Mouse (Mus musculus) bone marrow, adult 2 months (tissue): ENCODE measurements around the gene Slc35d3. TPM values are rescaled to one million over a fixed set of nuclear protein-coding genes. Genes with fewer than 3 reads are reported as not detected.

Experiments
- H3K27ac ChIP-seq: fragments of 200-500 bp; 2 replicates; pipeline ENCODE4 v1.5.1; 2012; ENCODE audit warnings: low read depth, mild to moderate bottlenecking, control low read depth, inconsistent platforms, low read length; ENCODE audit not compliant: control insufficient read depth, poor library complexity, insufficient read depth
- H3K4me1 ChIP-seq: fragments of 200-500 bp; 2 replicates; pipeline ENCODE4 v1.6.1; 2011; ENCODE audit warnings: low read length; ENCODE audit not compliant: control insufficient read depth, insufficient read depth
- H3K4me3 ChIP-seq: fragments of 200-500 bp; replicated peaks from 2 replicates; pipeline ENCODE3; 2011; ENCODE audit warnings: mild to moderate bottlenecking, low read depth, low read length, control low read depth; ENCODE audit not compliant: control insufficient read depth
- CTCF ChIP-seq: fragments of 200-500 bp; IDR thresholded peaks from 2 replicates; pipeline ENCODE4 v1.5.1; 2011; ENCODE audit warnings: low read length, control low read depth; ENCODE audit not compliant: control insufficient read depth, insufficient read depth
- POLR2A ChIP-seq: fragments of 200-500 bp; IDR thresholded peaks from 2 replicates; pipeline ENCODE4 v1.6.1; 2011; ENCODE audit warnings: low read depth, mild to moderate bottlenecking, control low read depth, low read length, borderline replicate concordance; ENCODE audit not compliant: control insufficient read depth
- WGBS: fragments of 180-500 bp; shearing (Covaris S2); methylation state at CpG from one replicate; pipeline ENCODE4 v1.1.7; 2018; 5-methylcytosine and 5-hydroxymethylcytosine counted together
- polyA plus RNA-seq: library from polyadenylated mRNA; stranded (reverse); fragments of >200 nt; gene quantifications from 2 replicates; pipeline ENCODE4 v1.2.4, GENCODE M21; 2011; ENCODE audit warnings: low replicate concordance; ENCODE audit not compliant: missing spikeins, insufficient read depth, insufficient read length

Gene Slc35d3
- polyA plus RNA-seq, 1 experiment, result 10.7 TPM

DNA sequence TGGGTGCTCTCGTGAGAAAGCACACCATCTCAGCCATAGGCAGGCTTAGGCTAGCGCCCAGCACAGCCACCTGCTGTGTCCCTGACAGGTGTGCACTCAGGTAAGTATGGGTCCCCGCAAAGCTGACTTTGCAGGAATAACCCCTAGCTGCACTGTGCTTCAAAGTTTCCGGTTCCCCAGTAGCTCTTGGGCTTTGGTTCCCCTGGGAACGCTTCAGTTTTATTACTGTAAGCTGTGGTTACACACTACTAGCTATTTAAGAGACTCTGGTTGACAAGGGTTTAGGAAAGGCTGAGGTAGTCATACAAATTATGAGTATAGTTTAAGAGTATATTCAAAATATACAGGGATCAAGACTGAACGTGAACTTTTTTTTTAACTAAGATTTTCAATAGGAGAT is 1.5 kb upstream of the Slc35d3 start:
- no peak overlapping the region for H3K4me3 ChIP-seq
- H3K4me1 ChIP-seq, result no peaks in the 10 kb centered on the region; the same call in 1 of the 2 replicates
- 40% methylated on average over 6 of the region's 6 CpGs for WGBS
- H3K27ac ChIP-seq, result no peak overlapping the region
- no peak for TF ChIP-seq CTCF
- no peak for TF ChIP-seq POLR2A

- H3K4me3 ChIP-seq, result peak overlapping the region; percentile 5
- TF ChIP-seq CTCF, result no peak
- no peaks in the 10 kb centered on the region; the same call in none of the 2 replicates for H3K4me1 ChIP-seq
- no peak overlapping the region; the same call in 1 of the 2 replicates for H3K27ac ChIP-seq
- WGBS, result under 1% methylated on average over 36 of the region's 36 CpGs
Measured at GRCm38 (mm10) chr10:19850544-19850997, 688 bp downstream of the Slc35d3 start.

- Histone ChIP-seq H3K27ac (no peak overlapping the region), H3K4me1 (no peaks in the 10 kb centered on the region; the same call in none of the 2 replicates), H3K4me3 (no peak overlapping the region)
- under 1% methylated on average over 32 of the region's 32 CpGs for WGBS
- peak; percentile 8; the same call in 1 of the 2 replicates for TF ChIP-seq POLR2A
- TF ChIP-seq CTCF, result no peak
Measured at GRCm38 (mm10) chr10:19849771-19850365, 1.4 kb downstream of the Slc35d3 start.

DNA sequence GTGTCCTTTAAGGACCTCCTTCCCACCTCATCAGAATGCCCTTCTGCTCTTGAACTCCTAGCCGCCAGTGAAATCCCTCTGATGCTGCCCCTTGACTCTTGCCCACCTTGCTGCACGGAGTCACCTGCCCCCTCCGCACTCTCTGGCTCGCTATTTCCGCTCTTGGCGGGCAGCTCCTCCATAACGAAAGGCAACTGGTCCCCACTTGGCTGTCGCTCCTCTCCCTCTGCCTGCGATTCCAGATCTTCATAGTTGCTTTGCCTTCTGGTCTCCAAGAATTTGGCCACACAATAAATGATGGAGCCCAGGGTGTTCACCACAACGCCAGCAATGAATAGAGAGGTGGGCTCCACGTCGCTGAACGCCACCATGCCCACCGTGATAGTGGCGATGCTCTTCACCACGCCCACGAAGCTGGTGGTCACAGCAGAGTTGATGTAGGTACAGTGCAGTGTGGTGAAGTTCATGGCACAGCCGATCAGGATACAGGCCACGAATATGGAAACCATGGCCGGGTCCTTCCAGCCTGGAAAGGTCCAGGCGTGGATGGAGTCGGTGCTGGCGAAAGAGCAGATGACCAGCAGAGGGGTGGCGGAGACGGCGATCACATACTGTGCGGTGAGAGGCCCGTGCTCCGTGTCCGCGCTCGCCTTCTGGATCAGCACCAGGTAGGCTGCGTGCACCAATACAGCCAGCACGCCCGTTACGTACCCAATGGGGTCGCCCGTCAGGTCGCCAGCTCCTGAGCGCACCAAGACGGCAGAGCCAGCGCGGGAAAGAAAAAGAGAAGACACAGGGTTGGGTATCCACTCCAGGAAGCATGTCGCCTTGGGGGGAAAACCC is 2.1 kb downstream of the Slc35d3 start:
- H3K4me3 ChIP-seq, result no peak overlapping the region
- TF ChIP-seq CTCF, result no peak
- TF ChIP-seq POLR2A, result no peak
- no peak overlapping the region; the same call in 1 of the 2 replicates for H3K27ac ChIP-seq
- 41% methylated on average over 44 of the region's 44 CpGs for WGBS
- H3K4me1 ChIP-seq, result no peaks in the 10 kb centered on the region; the same call in none of the 2 replicates

GRCm38 (mm10) chr10:19839836-19840235 is 11.4 kb downstream of the Slc35d3 start:
- H3K4me3 ChIP-seq, result no peak overlapping the region
- whole genome bisulfite sequencing, result 59% methylated on average over 5 of the region's 5 CpGs

DNA sequence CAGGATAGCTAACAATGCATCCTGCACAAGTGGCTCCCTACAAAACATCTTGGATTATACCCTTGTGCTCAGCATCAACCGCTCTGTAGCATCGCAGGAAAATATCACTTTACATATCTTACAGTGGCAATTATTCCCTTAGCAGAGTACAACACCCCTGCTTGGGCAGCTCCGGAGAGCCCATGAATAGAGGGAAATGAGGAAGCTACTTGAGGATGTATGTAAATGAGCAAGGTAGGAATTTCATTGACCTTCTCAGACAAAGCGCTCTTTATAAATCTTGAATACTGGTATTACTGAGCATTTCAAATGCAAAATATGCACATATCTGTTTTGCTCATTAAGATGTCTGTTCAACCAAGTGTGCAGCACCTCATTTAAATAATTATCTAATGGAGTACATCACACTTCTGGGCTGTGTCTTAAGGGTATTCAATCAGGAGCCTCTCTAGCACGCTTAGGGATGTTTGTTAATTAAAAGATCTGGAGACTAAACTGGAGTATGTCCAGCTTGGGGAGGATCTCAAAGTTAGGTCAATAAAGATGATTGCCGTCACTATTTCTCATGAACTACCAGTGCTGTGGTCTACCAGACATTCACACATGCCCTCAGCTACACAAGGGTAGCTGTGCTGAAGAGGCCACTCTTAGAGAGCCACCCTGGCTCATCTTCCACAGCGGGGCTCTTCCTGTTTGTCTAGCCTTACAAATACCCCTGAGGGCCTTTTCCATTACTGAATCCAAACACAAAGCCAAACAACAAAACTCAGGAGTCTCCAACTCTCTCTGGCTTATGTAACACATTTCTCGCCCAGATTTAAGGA is 15.2 kb downstream of the Slc35d3 start:
- Histone ChIP-seq H3K4me1 (no peaks in the 10 kb centered on the region), H3K27ac (no peak overlapping the region), H3K4me3 (no peak overlapping the region)
- 78% methylated on average over 8 of the region's 8 CpGs for WGBS
- TF ChIP-seq POLR2A, result no peak
- no peak for TF ChIP-seq CTCF

More at GRCm38 (mm10) chr10:19839836-19840235, 11.4 kb downstream of the Slc35d3 start:
- Histone ChIP-seq H3K27ac (no peak overlapping the region), H3K4me1 (no peaks in the 10 kb centered on the region)
- TF ChIP-seq CTCF (no peak), POLR2A (no peak)

DNA sequence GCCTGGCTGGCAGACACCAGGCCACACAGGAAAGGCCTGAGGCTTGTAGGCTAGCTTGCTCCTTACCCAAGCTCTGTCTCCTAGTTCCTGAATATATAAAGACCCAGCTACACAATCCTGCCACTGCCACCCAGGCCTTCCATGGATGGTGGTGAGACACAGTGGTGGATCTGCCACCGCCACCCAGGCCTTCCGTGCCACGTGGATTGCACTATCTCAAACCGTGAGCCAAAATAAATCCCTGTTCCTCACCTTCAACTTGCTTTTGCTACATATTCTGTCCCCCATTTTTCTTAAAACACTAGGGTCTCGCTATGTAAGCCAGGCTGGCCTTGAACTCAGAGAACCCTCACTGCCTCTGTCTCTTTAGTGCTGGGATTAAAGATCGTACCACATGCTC is 17.0 kb downstream of the Slc35d3 start:
- Histone ChIP-seq H3K4me1 (no peaks in the 10 kb centered on the region), H3K27ac (no peak overlapping the region), H3K4me3 (no peak overlapping the region)
- no peak for TF ChIP-seq POLR2A
- WGBS, result 91% methylated on average over 6 of the region's 6 CpGs
